ENCODE assay signal across 8 mouse cellular contexts in genomic region chr5:137684294-137685123, GRCm38 (mm10). TPM values are rescaled to one million over a fixed set of nuclear protein-coding genes. Genes with fewer than 3 reads are reported as not detected.
DNase-seq lines count a peak whose midpoint lies in the region; ATAC-seq lines count a peak whose summit lies in the region.

TSS of gene Agfg2 (minus strand) at chr5:137684726.

- H3K27ac ChIP-seq in lung, embryonic 16.5 days (ENCODE audit: low read length), result peak within 1 kb of the TSS; percentile 71

- under 1% methylated on average over 54 of the region's 62 CpGs for WGBS in lung, embryonic 16.5 days

- no peaks in the 10 kb centered on the region for H3K9me3 ChIP-seq in lung, embryonic 16.5 days (ENCODE audit: control insufficient read depth, low read length)

- peak; percentile 99 for DNase-seq in MEL-GATA-1-ER (ENCODE audit: extremely low read depth, low read depth)
- DNase-seq in cerebellum, adult 8-10 months, result peak; percentile 97
- DNase-seq in forelimb bud, embryonic 11.5 days (ENCODE audit: low read depth, low spot score), result peak; percentile 99
- DNase-seq in layer of hippocampus, adult 9-10 months (ENCODE audit: low spot score), result peak; percentile 98
- DNase-seq in ovary, postnatal 10 days (ENCODE audit: low spot score), result peak; percentile 78
- peak; percentile 97 to 99 for DNase-seq in thymus, postnatal 10 days (ENCODE audit: low spot score in 2 of 2)

- peak within 1 kb of the TSS; percentile 69 for H3K9ac ChIP-seq in lung, embryonic 16.5 days (ENCODE audit: low read length)

- H3K4me3 ChIP-seq in lung, embryonic 16.5 days (ENCODE audit: low read length), result peak within 1 kb of the TSS; percentile 82

- H3K4me1 ChIP-seq in lung, embryonic 16.5 days (replicated peaks; ENCODE audit: control insufficient read depth, insufficient read depth, low read length), result peaks cover 13% of the 10 kb centered on the region

- peak within 1 kb of the TSS; percentile 98 for H3K4me2 ChIP-seq in lung, embryonic 16.5 days (ENCODE audit: low read depth, low read length)

- peak; percentile 96 to 97 for ATAC-seq in hematopoietic stem cell, adult 5-6 weeks (replicated peaks in 1 of 2; ENCODE audit: insufficient read depth in 1 of 2, low FRiP score in 2 of 2, low TSS enrichment in 1 of 2, low read depth in 1 of 2, poor library complexity in 2 of 2, severe bottlenecking in 2 of 2)
- peak; percentile 99 for ATAC-seq in lung, embryonic 16.5 days (ENCODE audit: low read depth)

- no peaks in the 10 kb centered on the region for H3K36me3 ChIP-seq in lung, embryonic 16.5 days (ENCODE audit: control insufficient read depth, insufficient read depth, low read length)

- no peaks in the 10 kb centered on the region for H3K27me3 ChIP-seq in lung, embryonic 16.5 days (ENCODE audit: control insufficient read depth, insufficient read depth, low read depth, low read length)

RNA-seq across cellular contexts. Expression of gene Agfg2, which starts in this region (rescaled TPM):
- total RNA-seq in hematopoietic stem cell, adult 5-6 weeks (2017), result 8.4 and 11.0 TPM in 2 replicates
- polyA plus RNA-seq in lung, embryonic 16.5 days (2015; fragmentation: Nextera tagmentation; extraction: Ambion mirVana), result 14.2 and 16.3 TPM in 2 replicates

Comparison
In these comparisons a context has a peak if more than half of its experiments do, and no peak if none do; other contexts are left out.
1. Peak in every context shown above with its lines: DNase-seq, ATAC-seq, H3K4me3 ChIP-seq and H3K27ac ChIP-seq.